Mouse (Mus musculus) MEL (cell line): Measurements from ENCODE around the gene Trpm2. TPM values are rescaled to one million over a fixed set of nuclear protein-coding genes. Genes with fewer than 3 reads are reported as not detected.
A peak's percentile ranks its signal among the peaks of the same experiment; 100 is the strongest.

ENCODE experiments used
- DNase-seq: peaks from one replicate; pipeline ENCODE4 v3.0.0; 2011; ENCODE audit warnings: low read depth, low spot score
- H3K27ac ChIP-seq: 2 replicates; pipeline ENCODE4 v1.5.1; 2012; ENCODE audit warnings: low read depth, mild to moderate bottlenecking, control low read depth, low read length, moderate library complexity; ENCODE audit not compliant: control insufficient read depth
- H3K27me3 ChIP-seq, 2 experiments: fragments of 150-350 bp in 1 of 2; sonication (generic) in 1 of 2; 2 replicates each; pipeline ENCODE4 v1.6.1; 2012; ENCODE audit warnings: low read length in 2 of 2, mild to moderate bottlenecking in 2 of 2, improper control_type of control experiment in 1 of 2, moderate library complexity in 1 of 2; ENCODE audit not compliant: insufficient read depth in 2 of 2, control insufficient read depth in 1 of 2
- H3K36me3 ChIP-seq, 2 experiments: 2 replicates each; pipeline ENCODE4 v1.6.1; 2012 to 2014; ENCODE audit warnings: low read length in 2 of 2, improper control_type of control experiment in 1 of 2, inconsistent platforms in 1 of 2, mild to moderate bottlenecking in 1 of 2; ENCODE audit not compliant: insufficient read depth in 2 of 2, control insufficient read depth in 1 of 2
- H3K4me1 ChIP-seq, 2 experiments: fragments of 150-350 bp in 1 of 2; sonication (generic) in 1 of 2; 2 replicates each; pipeline ENCODE4 v1.6.1; 2012; ENCODE audit warnings: low read length in 2 of 2, improper control_type of control experiment in 1 of 2, mild to moderate bottlenecking in 1 of 2; ENCODE audit not compliant: insufficient read depth in 2 of 2, control insufficient read depth in 1 of 2
- H3K4me3 ChIP-seq, 2 experiments: fragments of 150-350 bp in 1 of 2; sonication (generic) in 1 of 2; 2 replicates each; pipeline ENCODE4 v1.5.1; 2012; ENCODE audit warnings: low read depth in 2 of 2, low read length in 2 of 2, mild to moderate bottlenecking in 2 of 2, moderate library complexity in 2 of 2, control low read depth in 1 of 2, improper control_type of control experiment in 1 of 2; ENCODE audit not compliant: control insufficient read depth in 1 of 2, insufficient read depth in 1 of 2
- H3K79me2 ChIP-seq: 2 replicates; pipeline ENCODE4 v1.6.1; 2012; ENCODE audit warnings: mild to moderate bottlenecking, low read length, moderate library complexity; ENCODE audit not compliant: control insufficient read depth, poor library complexity, insufficient read depth
- H3K9ac ChIP-seq: 2 replicates; pipeline ENCODE4 v1.6.1; 2012; ENCODE audit warnings: low read depth, mild to moderate bottlenecking, control low read depth, low read length, moderate library complexity; ENCODE audit not compliant: control insufficient read depth, poor library complexity, severe bottlenecking
- H3K9me3 ChIP-seq: fragments of 150-350 bp; sonication (generic); replicated peaks from 2 replicates; pipeline ENCODE4 v1.6.1; 2012; ENCODE audit warnings: mild to moderate bottlenecking, low read length, improper control_type of control experiment, moderate library complexity; ENCODE audit not compliant: insufficient read depth
- BHLHE40 ChIP-seq: IDR thresholded peaks from 2 replicates; pipeline ENCODE4 v1.6.1; 2012; ENCODE audit warnings: low read depth, mild to moderate bottlenecking, inconsistent platforms, low read length, improper control_type of control experiment, borderline replicate concordance
- CHD1 ChIP-seq: IDR thresholded peaks from 2 replicates; pipeline ENCODE4 v1.6.1; 2012; ENCODE audit warnings: low read depth, mild to moderate bottlenecking, inconsistent platforms, low read length, improper control_type of control experiment
- CHD2 ChIP-seq: IDR thresholded peaks from 2 replicates; pipeline ENCODE4 v1.6.1; 2011; ENCODE audit warnings: low read length, improper control_type of control experiment
- E2F4 ChIP-seq: IDR thresholded peaks from 2 replicates; pipeline ENCODE4 v1.6.1; 2011; ENCODE audit warnings: low read depth, low read length, improper control_type of control experiment, borderline replicate concordance
- EP300 ChIP-seq, 2 experiments: IDR thresholded peaks; 2 replicates each; pipeline ENCODE4 v1.6.1; 2011; ENCODE audit warnings: improper control_type of control experiment in 2 of 2, low read length in 2 of 2, low read depth in 1 of 2, mild to moderate bottlenecking in 1 of 2
- ETS1 ChIP-seq: IDR thresholded peaks from 2 replicates; pipeline ENCODE4 v1.6.1; 2012; ENCODE audit warnings: low read depth, mild to moderate bottlenecking, inconsistent platforms, low read length, improper control_type of control experiment, moderate library complexity
- GATA1 ChIP-seq: IDR thresholded peaks from 2 replicates; pipeline ENCODE4 v1.6.1; 2011; ENCODE audit warnings: low read depth, low read length, improper control_type of control experiment
- JUND ChIP-seq: IDR thresholded peaks from 2 replicates; pipeline ENCODE4 v1.6.1; 2011; ENCODE audit warnings: low read depth, mild to moderate bottlenecking, improper control_type of control experiment, low read length
- KAT2A ChIP-seq: conservative IDR thresholded peaks from 2 replicates; pipeline ENCODE4 v1.6.1; 2012; ENCODE audit warnings: low read depth, low read length, improper control_type of control experiment, inconsistent platforms
- MAFK ChIP-seq: IDR thresholded peaks from 2 replicates; pipeline ENCODE4 v1.6.1; 2011; ENCODE audit warnings: low read depth, mild to moderate bottlenecking, low read length, improper control_type of control experiment, borderline replicate concordance
- MAX ChIP-seq: IDR thresholded peaks from 2 replicates; pipeline ENCODE4 v1.6.1; 2011; ENCODE audit warnings: low read length, improper control_type of control experiment
- MAZ ChIP-seq: IDR thresholded peaks from 2 replicates; pipeline ENCODE4 v1.6.1; 2012; ENCODE audit warnings: low read depth, mild to moderate bottlenecking, inconsistent platforms, low read length, improper control_type of control experiment
- MEF2A ChIP-seq: IDR thresholded peaks from 2 replicates; pipeline ENCODE4 v1.6.1; 2014; ENCODE audit warnings: low read depth, mild to moderate bottlenecking, inconsistent platforms, low read length, improper control_type of control experiment; ENCODE audit not compliant: poor library complexity, insufficient replicate concordance, severe bottlenecking; ENCODE audit errors: extremely low read depth
- MYB ChIP-seq: IDR thresholded peaks from 2 replicates; pipeline ENCODE4 v1.6.1; 2011; ENCODE audit warnings: mild to moderate bottlenecking, low read depth, low read length, improper control_type of control experiment
- MYC ChIP-seq: IDR thresholded peaks from 2 replicates; pipeline ENCODE4 v1.6.1; 2011; ENCODE audit warnings: low read depth, mild to moderate bottlenecking, low read length, improper control_type of control experiment, moderate library complexity
- NELFE ChIP-seq: IDR thresholded peaks from 2 replicates; pipeline ENCODE4 v1.6.1; 2011; ENCODE audit warnings: low read depth, low read length, improper control_type of control experiment
- POLR2AphosphoS5 ChIP-seq: IDR thresholded peaks from 2 replicates; pipeline ENCODE4 v1.6.1; 2012; ENCODE audit warnings: low read depth, borderline replicate concordance, mild to moderate bottlenecking, inconsistent platforms, low read length, moderate library complexity, mixed read lengths
- RAD21 ChIP-seq: IDR thresholded peaks from 2 replicates; pipeline ENCODE4 v1.6.1; 2011; ENCODE audit warnings: mild to moderate bottlenecking, low read depth, low read length, improper control_type of control experiment
- RCOR1 ChIP-seq: IDR thresholded peaks from 2 replicates; pipeline ENCODE4 v1.6.1; 2012; ENCODE audit warnings: low read depth, mild to moderate bottlenecking, inconsistent platforms, low read length, improper control_type of control experiment
- SIN3A ChIP-seq: IDR thresholded peaks from 2 replicates; pipeline ENCODE4 v1.6.1; 2012; ENCODE audit warnings: low read length, improper control_type of control experiment, inconsistent platforms
- TBP ChIP-seq: IDR thresholded peaks from 2 replicates; pipeline ENCODE4 v1.8.0; 2011; ENCODE audit warnings: low read depth, low read length, improper control_type of control experiment
- TCF12 ChIP-seq: IDR thresholded peaks from 2 replicates; pipeline ENCODE4 v1.6.1; 2014; ENCODE audit warnings: low read depth, mild to moderate bottlenecking, inconsistent platforms, low read length, improper control_type of control experiment, moderate library complexity
- UBTF ChIP-seq: IDR thresholded peaks from 2 replicates; pipeline ENCODE4 v1.6.1; 2012; ENCODE audit warnings: low read depth, mild to moderate bottlenecking, inconsistent platforms, low read length, improper control_type of control experiment, moderate library complexity, borderline replicate concordance; ENCODE audit not compliant: insufficient read depth
- ZC3H11A ChIP-seq: IDR thresholded peaks from 2 replicates; pipeline ENCODE4 v1.6.1; 2012; ENCODE audit warnings: low read depth, mild to moderate bottlenecking, inconsistent platforms, low read length, improper control_type of control experiment
- ZKSCAN1 ChIP-seq: IDR thresholded peaks from 2 replicates; pipeline ENCODE4 v1.6.1; 2012; ENCODE audit warnings: low read depth, mild to moderate bottlenecking, inconsistent platforms, low read length, improper control_type of control experiment, moderate library complexity
- ZMIZ1 ChIP-seq: IDR thresholded peaks from 2 replicates; pipeline ENCODE4 v1.6.1; 2012; ENCODE audit warnings: low read depth, mild to moderate bottlenecking, inconsistent platforms, low read length, improper control_type of control experiment, moderate library complexity
- ZNF384 ChIP-seq: IDR thresholded peaks from 2 replicates; pipeline ENCODE4 v1.6.1; 2012; ENCODE audit warnings: low read depth, mild to moderate bottlenecking, inconsistent platforms, low read length, improper control_type of control experiment
- polyA plus RNA-seq, 2 experiments: library from polyadenylated mRNA; stranded (reverse) in 1 of 2; unstranded in 1 of 2; fragments of >175 nt in 1 of 2; fragments of >200 nt in 1 of 2; gene quantifications; 2 replicates each; pipeline versions ENCODE4 v1.2.1 to v1.2.4; 2012; ENCODE audit warnings: low replicate concordance in 2 of 2, low read depth in 1 of 2; ENCODE audit not compliant: insufficient read length in 2 of 2, insufficient read depth in 1 of 2, missing spikeins in 1 of 2
- total RNA-seq: library from RNA; depleted of rRNA; stranded (reverse); fragments of 300-350 nt; gene quantifications from 2 replicates; pipeline ENCODE4 v1.2.3, GENCODE M21; 2012

Gene Trpm2
- total and polyA plus RNA-seq, 3 experiments, result 7.8 to 18.5 TPM; not detected in 1

DNA sequence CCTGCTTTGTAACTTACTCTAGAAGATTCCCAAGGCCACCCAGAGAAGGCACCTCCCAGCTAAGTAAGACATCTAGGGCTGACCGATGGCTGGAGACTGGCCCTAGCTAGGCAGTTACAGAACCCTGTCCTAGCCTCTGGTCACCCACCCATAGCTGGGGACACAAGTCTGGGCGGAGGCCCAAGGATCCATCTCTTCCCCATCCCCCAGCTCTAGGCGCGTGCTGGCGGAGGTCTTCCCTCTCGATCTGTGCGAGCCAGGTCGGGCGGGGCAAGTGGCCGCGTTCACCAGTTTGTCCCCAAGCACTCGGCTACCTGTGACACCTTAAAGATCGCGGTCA, 68.5 kb downstream of the Trpm2 start:
- TF ChIP-seq SIN3A (no peak), ETS1 (no peak), RCOR1 (no peak), MAX (no peak), E2F4 (no peak), BHLHE40 (no peak), ZKSCAN1 (no peak), MEF2A (no peak), MAZ (no peak), EP300 (IDR thresholded peaks at IDR 0.05; ENCODE audit: low read depth in 1 of 2, low read length in 2 of 2) (no peak), ZMIZ1 (no peak), POLR2AphosphoS5 (no peak)
- DNase-seq, result no peak
- Histone ChIP-seq H3K4me3 (peak overlapping the region; percentile 71 to 81), H3K9me3 (no peaks in the 10 kb centered on the region), H3K4me1 (no peaks in the 10 kb centered on the region; a peak in 1 of 4 replicates), H3K79me2 (no peaks in the 10 kb centered on the region), H3K27me3 (peaks cover 0 to under 1% of the 10 kb centered on the region in 2 experiments; a peak in 1 of 4 replicates), H3K36me3 (peaks cover 0 to 7% of the 10 kb centered on the region in 2 experiments; a peak in 1 of 4 replicates), H3K9ac (peak overlapping the region; percentile 67), H3K27ac (no peak overlapping the region)

DNA sequence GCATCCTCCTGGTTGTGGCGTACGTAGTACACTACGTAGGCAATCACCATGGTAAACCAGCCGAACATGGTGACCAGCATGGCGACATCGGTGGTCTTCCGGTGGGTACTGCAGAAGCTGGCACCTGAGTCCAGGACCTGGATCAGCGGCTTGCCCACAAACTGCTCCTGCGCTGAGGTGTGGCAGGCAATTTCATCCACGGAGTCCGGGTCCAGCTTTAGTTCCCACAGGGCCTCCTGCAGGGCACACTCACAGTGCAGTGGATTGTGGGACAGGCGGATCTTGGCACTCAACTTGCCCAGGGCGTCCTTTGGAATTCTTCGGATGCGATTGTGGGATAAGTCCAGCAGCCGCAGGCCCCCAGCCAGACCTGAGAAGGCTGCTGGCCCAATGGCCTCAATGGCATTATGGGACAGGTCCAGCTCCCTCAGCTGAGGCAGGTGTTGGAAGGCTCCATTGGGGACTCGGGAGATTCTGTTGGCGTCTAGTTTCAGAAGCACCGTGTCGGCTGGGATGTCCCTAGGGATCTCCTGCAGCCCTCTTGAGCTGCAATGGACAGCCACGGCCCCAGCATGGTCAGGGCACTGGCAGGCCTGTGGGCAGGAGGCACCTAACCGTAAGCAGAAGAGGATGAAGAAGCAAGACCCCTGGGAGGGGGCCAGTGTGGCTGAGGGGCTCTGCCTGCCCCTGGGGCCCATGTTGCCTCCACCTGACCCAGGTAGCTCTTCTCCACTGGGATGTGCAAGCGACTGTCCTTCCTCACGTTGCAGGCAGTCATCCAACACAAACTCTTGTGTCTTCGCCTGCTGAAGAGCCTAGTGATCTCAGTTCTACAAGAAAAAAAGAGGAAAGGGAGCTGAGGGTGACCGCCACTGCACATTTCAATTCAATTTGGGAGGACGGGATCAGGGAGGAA, 69.2 kb downstream of the Trpm2 start:
- Histone ChIP-seq H3K27me3 (peaks cover 0 to 7% of the 10 kb centered on the region in 2 experiments; a peak in 1 of 4 replicates), H3K79me2 (no peaks in the 10 kb centered on the region), H3K9ac (no peak overlapping the region), H3K4me3 (no peak overlapping the region), H3K36me3 (peaks cover 0 to 7% of the 10 kb centered on the region in 2 experiments; a peak in 1 of 4 replicates), H3K9me3 (no peaks in the 10 kb centered on the region), H3K27ac (no peak overlapping the region), H3K4me1 (no peaks in the 10 kb centered on the region; a peak in 1 of 4 replicates)
- TF ChIP-seq GATA1 (no peak), UBTF (no peak), CHD1 (no peak), MEF2A (no peak), NELFE (no peak), RAD21 (no peak), MYB (no peak), SIN3A (no peak), POLR2AphosphoS5 (no peak), JUND (no peak), ZKSCAN1 (no peak), TCF12 (no peak), CHD2 (no peak), TBP (no peak), ZNF384 (no peak), MYC (no peak), MAFK (no peak), ZC3H11A (no peak), E2F4 (no peak), KAT2A (no peak)
- DNase-seq, result no peak
